Mouse (Mus musculus) megakaryocyte, embryonic 14.5 days (primary cell): ENCODE data around the gene Gtpbp6.

Source experiments
- FLI1 ChIP-seq: IDR thresholded peaks from 2 replicates; pipeline ENCODE4 v1.6.1; 2012; ENCODE audit warnings: low read length, inconsistent platforms, mixed read lengths
- GATA1 ChIP-seq: IDR thresholded peaks from 3 replicates; pipeline ENCODE4 v1.6.1; 2012; ENCODE audit warnings: mixed read lengths, low read length, inconsistent platforms, borderline replicate concordance

DNA sequence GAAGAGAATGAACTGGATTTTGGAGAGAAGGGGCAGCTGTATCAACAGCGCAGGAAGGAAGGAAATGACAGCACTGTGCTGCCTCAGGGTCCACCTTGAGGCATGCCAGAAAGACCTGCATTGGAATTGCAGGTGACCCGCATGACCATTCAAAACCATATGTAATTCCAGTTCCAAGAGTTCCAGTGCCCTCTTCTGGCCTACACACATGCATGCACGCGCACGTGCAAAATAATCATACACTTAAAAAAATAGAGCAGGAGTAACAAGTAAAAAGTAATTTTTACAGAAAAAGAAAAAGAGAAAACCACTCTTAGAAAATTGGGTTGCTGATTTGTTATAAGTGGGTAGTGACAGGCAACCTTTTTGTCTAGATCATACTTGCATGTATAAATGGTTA is 35.0 kb upstream of the Gtpbp6 start:
- TF ChIP-seq GATA1 = no peak
- no peak for TF ChIP-seq FLI1
